Mouse (Mus musculus): ENCODE results near the gene Car6. TPM values are rescaled to one million over a fixed set of nuclear protein-coding genes. Genes with fewer than 3 reads are reported as not detected.
A peak's percentile ranks its signal among the peaks of the same experiment; 100 is the strongest.

The Car6 gene
- total and polyA plus RNA-seq, 3 experiments, result not detected

- peak within 1 kb of the TSS; percentile 99 for H3K4me3 ChIP-seq (ENCODE audit: low read depth, low read length)
- no peaks in the 10 kb centered on the region for H3K9me3 ChIP-seq (replicated peaks)
- ATAC-seq (ENCODE audit: extremely low read depth, insufficient number of reproducible peaks, low FRiP score, poor library complexity, severe bottlenecking) (peak; percentile 87), DNase-seq (ENCODE audit: low spot score) (peak; percentile 89)
- H3K27me3 ChIP-seq (ENCODE audit: insufficient read depth, low read length), result peaks cover 4% of the 10 kb centered on the region
- H3K36me3 ChIP-seq (replicated peaks), result peaks cover 37% of the 10 kb centered on the region
- no peak for TF ChIP-seq TAL1 (conservative IDR thresholded peaks at IDR 0.05; ENCODE audit: low read depth, low read length)
- TF ChIP-seq POLR2AphosphoS5 (IDR thresholded peaks at IDR 0.05; ENCODE audit: insufficient replicate concordance, low read depth, low read length), result no peak
- TF ChIP-seq GATA2 (IDR thresholded peaks at IDR 0.05; ENCODE audit: borderline replicate concordance, low read depth, low read length), result no peak
- TF ChIP-seq GATA1 (IDR thresholded peaks at IDR 0.05; ENCODE audit: borderline replicate concordance, low read length), result no peak
- TF ChIP-seq CTCF (IDR thresholded peaks at IDR 0.05; ENCODE audit: low read depth, low read length), result no peak
- H3K4me1 ChIP-seq (ENCODE audit: insufficient read depth, low read depth, low read length), result peaks cover 57% of the 10 kb centered on the region
Observed at GRCm38 (mm10) chr4:150236521-150237481, 35.7 kb upstream of the Car6 start, which contains the start of gene Eno1. Gene Eno1, plus strand, starts transcription at chr4:150236721.

GRCm38 (mm10) chr4:150236031-150236430 is 34.9 kb upstream of the Car6 start:
- TF ChIP-seq POLR2AphosphoS5 (IDR thresholded peaks at IDR 0.05; ENCODE audit: insufficient replicate concordance, low read depth, low read length) (no peak), TAL1 (conservative IDR thresholded peaks at IDR 0.05; ENCODE audit: low read depth, low read length) (no peak), CTCF (IDR thresholded peaks at IDR 0.05; ENCODE audit: low read depth, low read length) (no peak), GATA1 (IDR thresholded peaks at IDR 0.05; ENCODE audit: borderline replicate concordance, low read length) (no peak), GATA2 (IDR thresholded peaks at IDR 0.05; ENCODE audit: borderline replicate concordance, low read depth, low read length) (no peak)
- H3K9me3 ChIP-seq (replicated peaks), result no peaks in the 10 kb centered on the region
- H3K4me3 ChIP-seq (ENCODE audit: low read depth, low read length), result peak overlapping the region; percentile 99
- H3K36me3 ChIP-seq (replicated peaks), result peaks cover 29% of the 10 kb centered on the region
- ATAC-seq (ENCODE audit: extremely low read depth, insufficient number of reproducible peaks, low FRiP score, poor library complexity, severe bottlenecking) (no peak), DNase-seq (ENCODE audit: low spot score) (no peak)
- peaks cover 50% of the 10 kb centered on the region for H3K4me1 ChIP-seq (ENCODE audit: insufficient read depth, low read depth, low read length)
- H3K27me3 ChIP-seq (ENCODE audit: insufficient read depth, low read length), result peaks cover 12% of the 10 kb centered on the region

- ATAC-seq (ENCODE audit: extremely low read depth, insufficient number of reproducible peaks, low FRiP score, poor library complexity, severe bottlenecking), result no peak
- H3K4me1 ChIP-seq (ENCODE audit: insufficient read depth, low read depth, low read length), result peaks cover 49% of the 10 kb centered on the region
- TF ChIP-seq GATA2 (IDR thresholded peaks at IDR 0.05; ENCODE audit: borderline replicate concordance, low read depth, low read length) (no peak), TAL1 (conservative IDR thresholded peaks at IDR 0.05; ENCODE audit: low read depth, low read length) (no peak)
Observed at GRCm38 (mm10) chr4:150235585-150235984, 34.5 kb upstream of the Car6 start.

GRCm38 (mm10) chr4:150234599-150235327 is 33.6 kb upstream of the Car6 start:
- TF ChIP-seq POLR2AphosphoS5 (IDR thresholded peaks at IDR 0.05; ENCODE audit: insufficient replicate concordance, low read depth, low read length) (no peak), GATA1 (IDR thresholded peaks at IDR 0.05; ENCODE audit: borderline replicate concordance, low read length) (no peak), GATA2 (IDR thresholded peaks at IDR 0.05; ENCODE audit: borderline replicate concordance, low read depth, low read length) (no peak), TAL1 (conservative IDR thresholded peaks at IDR 0.05; ENCODE audit: low read depth, low read length) (no peak), CTCF (IDR thresholded peaks at IDR 0.05; ENCODE audit: low read depth, low read length) (no peak)
- ATAC-seq (ENCODE audit: extremely low read depth, insufficient number of reproducible peaks, low FRiP score, poor library complexity, severe bottlenecking) (no peak), DNase-seq (ENCODE audit: low spot score) (no peak)
- peaks cover 48% of the 10 kb centered on the region for H3K4me1 ChIP-seq (ENCODE audit: insufficient read depth, low read depth, low read length)
- no peaks in the 10 kb centered on the region for H3K9me3 ChIP-seq (replicated peaks)
- H3K4me3 ChIP-seq (ENCODE audit: low read depth, low read length), result no peak overlapping the region
- H3K36me3 ChIP-seq (replicated peaks), result peaks cover 18% of the 10 kb centered on the region
- H3K27me3 ChIP-seq (ENCODE audit: insufficient read depth, low read length), result peaks cover 20% of the 10 kb centered on the region

More at GRCm38 (mm10) chr4:150235585-150235984, 34.5 kb upstream of the Car6 start:
- H3K27me3 ChIP-seq (ENCODE audit: insufficient read depth, low read length), result peaks cover 16% of the 10 kb centered on the region
- H3K4me3 ChIP-seq (ENCODE audit: low read depth, low read length), result no peak overlapping the region
- H3K9me3 ChIP-seq (replicated peaks), result no peaks in the 10 kb centered on the region
- DNase-seq (ENCODE audit: low spot score), result no peak
- peaks cover 25% of the 10 kb centered on the region for H3K36me3 ChIP-seq (replicated peaks)

- Histone ChIP-seq H3K9me3 (replicated peaks) (no peaks in the 10 kb centered on the region), H3K27me3 (ENCODE audit: insufficient read depth, low read length) (peaks cover 34% of the 10 kb centered on the region), H3K36me3 (replicated peaks) (no peaks in the 10 kb centered on the region), H3K4me3 (ENCODE audit: low read depth, low read length) (no peak overlapping the region), H3K4me1 (ENCODE audit: insufficient read depth, low read depth, low read length) (peaks cover 46% of the 10 kb centered on the region)
- ATAC-seq (ENCODE audit: extremely low read depth, insufficient number of reproducible peaks, low FRiP score, poor library complexity, severe bottlenecking) (no peak), DNase-seq (ENCODE audit: low spot score) (no peak)
- TF ChIP-seq GATA2 (IDR thresholded peaks at IDR 0.05; ENCODE audit: borderline replicate concordance, low read depth, low read length), result no peak
- no peak for TF ChIP-seq POLR2AphosphoS5 (IDR thresholded peaks at IDR 0.05; ENCODE audit: insufficient replicate concordance, low read depth, low read length)
- TF ChIP-seq TAL1 (conservative IDR thresholded peaks at IDR 0.05; ENCODE audit: low read depth, low read length), result no peak
- TF ChIP-seq GATA1 (IDR thresholded peaks at IDR 0.05; ENCODE audit: borderline replicate concordance, low read length), result no peak
- no peak for TF ChIP-seq CTCF (IDR thresholded peaks at IDR 0.05; ENCODE audit: low read depth, low read length)
Observed at GRCm38 (mm10) chr4:150231871-150232270, 30.7 kb upstream of the Car6 start.

All from G1E (cell line).